Mouse (Mus musculus): Measurements from ENCODE around the gene Gatad2b.
A peak's percentile ranks its signal among the peaks of the same experiment; 100 is the strongest.
"Not testable (repeated sequence)": the region's sequence is repeated elsewhere in the genome, so short reads cannot be mapped to it uniquely, and the experiment has no call there.

Gatad2b gene

GRCm38 (mm10) chr3:90265932-90266741 lies 26.8 kb upstream of the Gatad2b start:
- no peak for DNase-seq (ENCODE audit: low read depth, low spot score)

- DNase-seq (ENCODE audit: low read depth, low spot score), result no peak
These were observed 25.8 kb upstream of the Gatad2b start for GRCm38 (mm10) chr3:90266901-90267775.

GRCm38 (mm10) chr3:90268190-90268589 lies 24.8 kb upstream of the Gatad2b start:
- no peak for DNase-seq (ENCODE audit: low read depth, low spot score)

- no peak for DNase-seq (ENCODE audit: low read depth, low spot score)
These were observed 24.0 kb upstream of the Gatad2b start for GRCm38 (mm10) chr3:90268971-90269370.

- DNase-seq (ENCODE audit: low read depth, low spot score), result no peak
These were observed 22.2 kb upstream of the Gatad2b start for GRCm38 (mm10) chr3:90270784-90271183.

GRCm38 (mm10) chr3:90272170-90272569 lies 20.8 kb upstream of the Gatad2b start:
- no peak for DNase-seq (ENCODE audit: low read depth, low spot score)

- no peak for DNase-seq (ENCODE audit: low read depth, low spot score)
These were observed 19.1 kb upstream of the Gatad2b start for GRCm38 (mm10) chr3:90273855-90274254.

- no peak for DNase-seq (ENCODE audit: low read depth, low spot score)
These were observed 17.7 kb upstream of the Gatad2b start for GRCm38 (mm10) chr3:90275286-90275685.

GRCm38 (mm10) chr3:90276858-90277257 lies 16.1 kb upstream of the Gatad2b start:
- no peak for DNase-seq (ENCODE audit: low read depth, low spot score)

- no peak for DNase-seq (ENCODE audit: low read depth, low spot score)
These were observed 15.2 kb upstream of the Gatad2b start for GRCm38 (mm10) chr3:90277793-90278192.

GRCm38 (mm10) chr3:90278211-90278610 lies 14.8 kb upstream of the Gatad2b start:
- DNase-seq (ENCODE audit: low read depth, low spot score), result no peak

- no peak for DNase-seq (ENCODE audit: low read depth, low spot score)
These were observed 13.8 kb upstream of the Gatad2b start for GRCm38 (mm10) chr3:90279216-90279615.

GRCm38 (mm10) chr3:90279743-90280142 lies 13.2 kb upstream of the Gatad2b start:
- DNase-seq (ENCODE audit: low read depth, low spot score), result no peak

- DNase-seq (ENCODE audit: low read depth, low spot score), result no peak
These were observed 12.3 kb upstream of the Gatad2b start for GRCm38 (mm10) chr3:90280708-90281107.

- DNase-seq (ENCODE audit: low read depth, low spot score), result no peak
These were observed 8.8 kb upstream of the Gatad2b start for GRCm38 (mm10) chr3:90284150-90284549.

GRCm38 (mm10) chr3:90289403-90289802 lies 3.6 kb upstream of the Gatad2b start:
- DNase-seq (ENCODE audit: low read depth, low spot score), result not testable (repeated sequence)

- DNase-seq (ENCODE audit: low read depth, low spot score), result no peak
These were observed 2.4 kb upstream of the Gatad2b start for GRCm38 (mm10) chr3:90290602-90291001.

GRCm38 (mm10) chr3:90291982-90292344 lies 1.0 kb upstream of the Gatad2b start:
- DNase-seq (ENCODE audit: low read depth, low spot score), result no peak

- DNase-seq (ENCODE audit: low read depth, low spot score), result peak; percentile 75
These were observed 530 bp downstream of the Gatad2b start for GRCm38 (mm10) chr3:90293352-90294063.

GRCm38 (mm10) chr3:90294064-90294440 lies 1.1 kb downstream of the Gatad2b start:
- DNase-seq (ENCODE audit: low read depth, low spot score), result peak; percentile 17

- no peak for DNase-seq (ENCODE audit: low read depth, low spot score)
These were observed 1.7 kb downstream of the Gatad2b start for GRCm38 (mm10) chr3:90294651-90295050.

- no peak for DNase-seq (ENCODE audit: low read depth, low spot score)
These were observed 12.8 kb downstream of the Gatad2b start for GRCm38 (mm10) chr3:90305801-90306200.

Measured in mesoderm, embryonic 11.5 days (tissue).